Mouse (Mus musculus): ENCODE data around the gene Cyp2a22.
"Not testable (repeated sequence)": the region's sequence is repeated elsewhere in the genome, so short reads cannot be mapped to it uniquely, and the experiment has no call there.

Gene Cyp2a22

GRCm38 (mm10) chr7:26939262-26939661, at the start of gene Cyp2a22:
Cyp2a22 (minus strand) TSS chr7:26939384.
- DNase-seq (ENCODE audit: low read depth, low spot score): no peak

- not testable (repeated sequence) for DNase-seq (ENCODE audit: low read depth, low spot score)
Measured at GRCm38 (mm10) chr7:26983151-26983550, 44.0 kb upstream of the Cyp2a22 start.

GRCm38 (mm10) chr7:26982551-26982950, 43.4 kb upstream of the Cyp2a22 start:
- DNase-seq (ENCODE audit: low read depth, low spot score): no peak

DNA sequence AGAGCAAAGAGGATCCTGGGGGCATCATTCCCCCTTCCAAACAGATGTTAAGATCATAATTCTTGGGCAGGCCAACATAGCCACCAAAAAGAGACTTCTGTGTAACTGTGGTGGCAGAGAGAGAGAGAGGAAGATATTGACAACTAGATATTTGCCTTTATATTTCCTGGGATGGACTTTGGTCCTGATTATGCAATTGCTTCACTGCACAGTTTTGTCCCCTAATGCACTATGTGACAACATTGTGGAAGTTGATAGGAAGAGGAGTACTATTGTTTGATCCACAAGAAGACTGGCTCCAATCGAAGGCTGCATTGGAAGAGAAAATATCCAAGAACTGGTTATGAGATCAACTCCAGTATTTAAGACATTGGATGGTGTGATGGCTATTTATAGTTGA, 42.8 kb upstream of the Cyp2a22 start:
- DNase-seq (ENCODE audit: low read depth, low spot score): not testable (repeated sequence)

GRCm38 (mm10) chr7:26981464-26981863, 42.3 kb upstream of the Cyp2a22 start:
- DNase-seq (ENCODE audit: low read depth, low spot score): not testable (repeated sequence)

GRCm38 (mm10) chr7:26962371-26962770, 23.2 kb upstream of the Cyp2a22 start:
- DNase-seq (ENCODE audit: low read depth, low spot score): not testable (repeated sequence)

DNA sequence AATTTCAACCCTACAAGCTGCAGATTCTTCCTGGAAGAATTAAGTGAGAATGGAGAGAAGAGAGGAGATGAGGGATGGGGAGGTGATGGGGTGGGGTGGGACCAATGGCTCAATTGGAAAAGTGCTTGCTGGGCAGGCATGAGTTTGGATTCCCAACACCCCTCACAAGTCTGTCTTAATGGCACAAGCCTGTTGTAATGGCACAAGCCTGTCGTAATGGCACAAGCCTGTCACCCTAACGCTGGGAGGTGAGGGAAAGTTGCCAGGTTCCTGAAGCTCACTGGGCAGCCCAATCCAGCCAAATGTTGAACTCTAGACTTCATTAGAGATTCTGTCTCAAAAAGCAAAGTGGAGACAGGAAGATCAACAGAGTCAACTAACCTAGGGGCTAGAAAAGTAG, 14.1 kb upstream of the Cyp2a22 start:
- not testable (repeated sequence) for DNase-seq (ENCODE audit: low read depth, low spot score)

- not testable (repeated sequence) for DNase-seq (ENCODE audit: low read depth, low spot score)
Measured at GRCm38 (mm10) chr7:26952671-26953070, 13.5 kb upstream of the Cyp2a22 start.

DNA sequence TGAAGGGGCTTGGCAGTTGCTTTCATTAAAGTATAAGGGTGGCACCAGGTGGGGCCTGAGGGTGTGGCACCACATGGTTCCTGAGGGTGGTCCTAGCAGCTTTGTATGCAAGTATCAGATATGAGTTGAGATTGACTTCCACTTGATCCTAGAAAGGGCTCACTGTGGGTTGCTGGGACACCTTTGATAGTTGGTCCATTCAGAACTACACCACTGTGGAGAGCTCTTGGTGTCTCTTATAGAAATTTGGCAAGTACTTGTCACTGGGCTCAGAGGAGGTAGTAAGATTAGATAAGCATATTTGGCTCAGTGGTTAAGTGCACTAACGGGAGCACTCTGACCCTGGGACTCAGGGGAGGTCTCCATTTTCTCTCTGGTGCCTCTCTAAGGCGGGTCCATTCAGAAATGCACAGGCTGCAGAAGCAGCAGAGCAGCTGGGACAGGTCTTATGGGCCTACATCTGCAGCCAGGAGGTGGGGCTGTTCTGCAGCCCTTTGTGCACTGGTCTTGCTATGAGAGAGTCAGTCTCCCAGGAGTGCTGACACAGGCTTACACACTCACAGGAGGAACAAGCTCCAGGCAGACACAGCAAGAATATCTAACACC, 2.2 kb upstream of the Cyp2a22 start:
- not testable (repeated sequence) for DNase-seq (ENCODE audit: low read depth, low spot score)

GRCm38 (mm10) chr7:26917114-26917513, 22.1 kb downstream of the Cyp2a22 start:
- not testable (repeated sequence) for DNase-seq (ENCODE audit: low read depth, low spot score)

Measured in mesoderm, embryonic 11.5 days (tissue).